Mouse (Mus musculus): ENCODE measurements around the gene Kank2. TPM values are rescaled to one million over a fixed set of nuclear protein-coding genes. Genes with fewer than 3 reads are reported as not detected.
"Not testable (repeated sequence)": the region's sequence is repeated elsewhere in the genome, so short reads cannot be mapped to it uniquely, and the experiment has no call there.

Gene Kank2
- polyA plus RNA-seq, 1 experiment from 2014 or later: 11.6 TPM

GRCm38 (mm10) chr9:21795579-21795978, 3.0 kb downstream of the Kank2 start:
- H3K4me2 ChIP-seq (ENCODE audit: low read depth, low read length): peak overlapping the region; percentile 64; the same call in 1 of the 2 replicates
- H3K4me1 ChIP-seq (ENCODE audit: control insufficient read depth, insufficient read depth, low read length): peaks cover 40% of the 10 kb centered on the region
- peaks cover 10% of the 10 kb centered on the region for H3K36me3 ChIP-seq (ENCODE audit: control insufficient read depth, insufficient read depth, low read length)
- 72% methylated on average over 5 of the region's 5 CpGs for WGBS
- H3K4me3 ChIP-seq (replicated peaks; ENCODE audit: low read length): 0 out of 2 replicates have a peak overlapping the region, but pooled peaks have one; percentile 83
- H3K27ac ChIP-seq (ENCODE audit: low read length): no peak overlapping the region
- H3K9me3 ChIP-seq (replicated peaks; ENCODE audit: control insufficient read depth, low read length): no peaks in the 10 kb centered on the region
- no peaks in the 10 kb centered on the region for H3K27me3 ChIP-seq (ENCODE audit: control insufficient read depth, insufficient read depth, low read length)
- no peak for ATAC-seq (ENCODE audit: insufficient read depth, low FRiP score)
- H3K9ac ChIP-seq (ENCODE audit: low read length): peak overlapping the region; percentile 94

GRCm38 (mm10) chr9:21794925-21795324, 3.6 kb downstream of the Kank2 start:
- Histone ChIP-seq H3K4me1 (ENCODE audit: control insufficient read depth, insufficient read depth, low read length) (peaks cover 40% of the 10 kb centered on the region), H3K4me2 (ENCODE audit: low read depth, low read length) (no peak overlapping the region), H3K36me3 (ENCODE audit: control insufficient read depth, insufficient read depth, low read length) (peaks cover 10% of the 10 kb centered on the region), H3K9me3 (replicated peaks; ENCODE audit: control insufficient read depth, low read length) (no peaks in the 10 kb centered on the region), H3K27ac (ENCODE audit: low read length) (no peak overlapping the region), H3K4me3 (replicated peaks; ENCODE audit: low read length) (no peak overlapping the region), H3K9ac (ENCODE audit: low read length) (no peak overlapping the region), H3K27me3 (ENCODE audit: control insufficient read depth, insufficient read depth, low read length) (no peaks in the 10 kb centered on the region)
- WGBS: 93% methylated on average over 25 of the region's 25 CpGs
- no peak for ATAC-seq (ENCODE audit: insufficient read depth, low FRiP score)

- no peak for ATAC-seq (ENCODE audit: insufficient read depth, low FRiP score)
- Histone ChIP-seq H3K4me1 (ENCODE audit: control insufficient read depth, insufficient read depth, low read length) (peaks cover 40% of the 10 kb centered on the region), H3K4me3 (replicated peaks; ENCODE audit: low read length) (no peak overlapping the region), H3K4me2 (ENCODE audit: low read depth, low read length) (no peak overlapping the region), H3K27ac (ENCODE audit: low read length) (no peak overlapping the region), H3K9ac (ENCODE audit: low read length) (no peak overlapping the region), H3K9me3 (replicated peaks; ENCODE audit: control insufficient read depth, low read length) (no peaks in the 10 kb centered on the region), H3K36me3 (ENCODE audit: control insufficient read depth, insufficient read depth, low read length) (peaks cover 10% of the 10 kb centered on the region), H3K27me3 (ENCODE audit: control insufficient read depth, insufficient read depth, low read length) (no peaks in the 10 kb centered on the region)
- whole genome bisulfite sequencing: 91% methylated on average over 18 of the region's 18 CpGs
Measured at GRCm38 (mm10) chr9:21794344-21794834, 4.2 kb downstream of the Kank2 start.

DNA sequence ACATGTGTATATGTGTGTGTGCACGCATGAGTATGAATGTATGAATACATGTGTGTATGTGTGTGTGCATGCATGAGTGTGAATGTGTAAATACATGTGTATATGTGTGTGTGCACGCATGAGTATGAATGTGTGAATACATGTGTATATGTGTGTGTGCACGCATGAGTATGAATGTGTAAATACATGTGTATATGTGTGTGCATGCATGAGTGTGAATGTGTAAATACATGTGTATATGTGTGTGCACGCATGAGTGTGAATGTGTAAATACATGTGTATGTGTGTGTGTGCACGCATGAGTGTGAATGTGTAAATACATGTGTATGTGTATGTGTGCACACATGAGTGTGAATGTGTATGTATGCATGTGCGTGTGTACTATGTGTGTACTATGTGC, 5.0 kb downstream of the Kank2 start:
- Histone ChIP-seq H3K36me3 (ENCODE audit: control insufficient read depth, insufficient read depth, low read length) (peaks cover 10% of the 10 kb centered on the region), H3K4me1 (ENCODE audit: control insufficient read depth, insufficient read depth, low read length) (peaks cover 40% of the 10 kb centered on the region)
- H3K27ac ChIP-seq (ENCODE audit: low read length); H3K27me3 ChIP-seq (ENCODE audit: control insufficient read depth, insufficient read depth, low read length); H3K4me2 ChIP-seq (ENCODE audit: low read depth, low read length); H3K4me3 ChIP-seq (replicated peaks; ENCODE audit: low read length); H3K9me3 ChIP-seq (replicated peaks; ENCODE audit: control insufficient read depth, low read length); ATAC-seq (ENCODE audit: insufficient read depth, low FRiP score); H3K9ac ChIP-seq (ENCODE audit: low read length): not testable (repeated sequence)
- 95% methylated on average over 6 of the region's 6 CpGs for WGBS

- Histone ChIP-seq H3K4me1 (ENCODE audit: control insufficient read depth, insufficient read depth, low read length) (peaks cover 40% of the 10 kb centered on the region), H3K9ac (ENCODE audit: low read length) (0 out of 2 replicates have a peak overlapping the region, but pooled peaks have one; percentile 28), H3K4me3 (replicated peaks; ENCODE audit: low read length) (no peak overlapping the region), H3K27ac (ENCODE audit: low read length) (no peak overlapping the region), H3K9me3 (replicated peaks; ENCODE audit: control insufficient read depth, low read length) (no peaks in the 10 kb centered on the region), H3K27me3 (ENCODE audit: control insufficient read depth, insufficient read depth, low read length) (no peaks in the 10 kb centered on the region), H3K36me3 (ENCODE audit: control insufficient read depth, insufficient read depth, low read length) (peaks cover 10% of the 10 kb centered on the region), H3K4me2 (ENCODE audit: low read depth, low read length) (peak overlapping the region; percentile 31)
- 45% methylated on average over 8 of the region's 8 CpGs for WGBS
- 0 out of 2 replicates have a peak, but pooled peaks have one; percentile 10 for ATAC-seq (ENCODE audit: insufficient read depth, low FRiP score)
Measured at GRCm38 (mm10) chr9:21792644-21793043, 5.9 kb downstream of the Kank2 start.

GRCm38 (mm10) chr9:21791861-21792260, 6.7 kb downstream of the Kank2 start:
- WGBS: 56% methylated on average over 8 of the region's 8 CpGs
- H3K9ac ChIP-seq (ENCODE audit: low read length): 0 out of 2 replicates have a peak overlapping the region, but pooled peaks have one; percentile 28
- peaks cover 35% of the 10 kb centered on the region for H3K4me1 ChIP-seq (ENCODE audit: control insufficient read depth, insufficient read depth, low read length)
- H3K27me3 ChIP-seq (ENCODE audit: control insufficient read depth, insufficient read depth, low read length): no peaks in the 10 kb centered on the region
- H3K36me3 ChIP-seq (ENCODE audit: control insufficient read depth, insufficient read depth, low read length): peaks cover 10% of the 10 kb centered on the region
- no peak overlapping the region for H3K4me3 ChIP-seq (replicated peaks; ENCODE audit: low read length)
- H3K27ac ChIP-seq (ENCODE audit: low read length): no peak overlapping the region
- no peak overlapping the region for H3K4me2 ChIP-seq (ENCODE audit: low read depth, low read length)
- peak; percentile 54; the same call in 1 of the 2 replicates for ATAC-seq (ENCODE audit: insufficient read depth, low FRiP score)
- no peaks in the 10 kb centered on the region for H3K9me3 ChIP-seq (replicated peaks; ENCODE audit: control insufficient read depth, low read length)

- H3K4me1 ChIP-seq (ENCODE audit: control insufficient read depth, insufficient read depth, low read length): peaks cover 19% of the 10 kb centered on the region
- H3K36me3 ChIP-seq (ENCODE audit: control insufficient read depth, insufficient read depth, low read length): no peaks in the 10 kb centered on the region
Measured at GRCm38 (mm10) chr9:21788234-21788633, 10.3 kb downstream of the Kank2 start.

GRCm38 (mm10) chr9:21787654-21788053, 10.9 kb downstream of the Kank2 start:
- Histone ChIP-seq H3K36me3 (ENCODE audit: control insufficient read depth, insufficient read depth, low read length) (no peaks in the 10 kb centered on the region), H3K9ac (ENCODE audit: low read length) (no peak overlapping the region), H3K9me3 (replicated peaks; ENCODE audit: control insufficient read depth, low read length) (no peaks in the 10 kb centered on the region), H3K27me3 (ENCODE audit: control insufficient read depth, insufficient read depth, low read length) (no peaks in the 10 kb centered on the region), H3K4me2 (ENCODE audit: low read depth, low read length) (no peak overlapping the region), H3K27ac (ENCODE audit: low read length) (no peak overlapping the region), H3K4me3 (replicated peaks; ENCODE audit: low read length) (no peak overlapping the region), H3K4me1 (ENCODE audit: control insufficient read depth, insufficient read depth, low read length) (peaks cover 13% of the 10 kb centered on the region)
- 70% methylated on average over 5 of the region's 5 CpGs for WGBS
- ATAC-seq (ENCODE audit: insufficient read depth, low FRiP score): no peak

More at GRCm38 (mm10) chr9:21788234-21788633, 10.3 kb downstream of the Kank2 start:
- Histone ChIP-seq H3K27ac (ENCODE audit: low read length) (no peak overlapping the region), H3K9me3 (replicated peaks; ENCODE audit: control insufficient read depth, low read length) (no peaks in the 10 kb centered on the region), H3K9ac (ENCODE audit: low read length) (no peak overlapping the region), H3K4me2 (ENCODE audit: low read depth, low read length) (no peak overlapping the region), H3K27me3 (ENCODE audit: control insufficient read depth, insufficient read depth, low read length) (no peaks in the 10 kb centered on the region), H3K4me3 (replicated peaks; ENCODE audit: low read length) (no peak overlapping the region)
- ATAC-seq (ENCODE audit: insufficient read depth, low FRiP score): no peak
- 78% methylated on average over 9 of the region's 9 CpGs for WGBS

DNA sequence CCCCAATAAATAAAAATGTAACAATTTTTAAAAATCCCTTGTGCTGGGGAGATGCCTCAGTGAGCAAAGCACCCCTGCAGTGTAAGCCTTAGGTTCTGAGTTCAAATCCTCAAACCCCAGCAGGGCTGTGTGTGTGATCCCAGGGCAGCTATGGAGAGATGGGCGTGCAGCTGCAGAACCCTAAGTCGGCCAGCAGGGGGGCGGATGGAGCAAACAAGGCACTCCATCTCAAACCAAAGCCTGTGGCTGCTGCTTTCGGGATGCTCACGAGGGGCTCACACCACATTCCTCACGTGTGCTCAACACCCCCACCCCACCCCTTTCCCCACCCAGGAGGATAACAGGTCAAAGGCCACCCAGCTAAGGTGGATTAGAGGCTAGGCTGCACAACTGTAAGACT, 11.6 kb downstream of the Kank2 start:
- Histone ChIP-seq H3K4me3 (replicated peaks; ENCODE audit: low read length) (no peak overlapping the region), H3K36me3 (ENCODE audit: control insufficient read depth, insufficient read depth, low read length) (no peaks in the 10 kb centered on the region), H3K27ac (ENCODE audit: low read length) (0 out of 2 replicates have a peak overlapping the region, but pooled peaks have one; percentile 9), H3K9ac (ENCODE audit: low read length) (0 out of 2 replicates have a peak overlapping the region, but pooled peaks have one; percentile 7), H3K27me3 (ENCODE audit: control insufficient read depth, insufficient read depth, low read length) (no peaks in the 10 kb centered on the region), H3K4me1 (ENCODE audit: control insufficient read depth, insufficient read depth, low read length) (peaks cover 5% of the 10 kb centered on the region), H3K9me3 (replicated peaks; ENCODE audit: control insufficient read depth, low read length) (no peaks in the 10 kb centered on the region), H3K4me2 (ENCODE audit: low read depth, low read length) (no peak overlapping the region)
- 12% methylated on average over 6 of the region's 6 CpGs for WGBS
- ATAC-seq (ENCODE audit: insufficient read depth, low FRiP score): peak; percentile 57; the same call in 1 of the 2 replicates

Data from stomach, embryonic 16.5 days (tissue).